35 mouse cellular contexts compared by ENCODE assay signal in genomic region chr16:23471551-23471950, GRCm38 (mm10). TPM values are rescaled to one million over a fixed set of nuclear protein-coding genes. Genes with fewer than 3 reads are reported as not detected.
"Had no signal": no experiment of that assay in that cellular context is flagged by ENCODE, and none has a peak within 500 bp of the region (broad histone marks: within the 10 kb centered on the region; RNA-seq: fewer than 3 reads in every experiment).

No protein-coding gene starts in this region.

- ATAC-seq: hindbrain, embryonic 16.5 days; inflammation-experienced regulatory T-cells, adult 6 months; intestine, embryonic 15.5 days; intestine, postnatal 0 days; liver, embryonic 12.5 days had no signal

- DNase-seq: gastrocnemius, postnatal 14 days; gastrocnemius, postnatal 36 days; heart, adult 11 months; heart, adult 2 months; heart, postnatal 14 days; heart, postnatal 36 days; kidney, adult 18-20 months; kidney, adult 8-10 months; kidney, postnatal 10 days; kidney, postnatal 36 days; layer of hippocampus, adult 9-11 months; layer of hippocampus, postnatal 36 days; left cerebral cortex, postnatal 4 days had no signal

- H3K27me3 ChIP-seq: heart, embryonic 13.5 days; heart, embryonic 15.5 days; intestine, embryonic 15.5 days; limb, embryonic 13.5 days; limb, embryonic 15.5 days; liver, embryonic 12.5 days had no signal

- H3K36me3 ChIP-seq: heart, embryonic 13.5 days; heart, embryonic 15.5 days; intestine, embryonic 15.5 days; limb, embryonic 13.5 days; limb, embryonic 15.5 days had no signal

- H3K4me1 ChIP-seq: heart, embryonic 15.5 days; intestine, embryonic 15.5 days; limb, embryonic 13.5 days; limb, embryonic 15.5 days; liver, embryonic 12.5 days had no signal

- H3K4me3 ChIP-seq: heart, adult 2 months; heart, embryonic 13.5 days; heart, embryonic 15.5 days; intestine, embryonic 15.5 days; limb, embryonic 13.5 days; limb, embryonic 15.5 days; liver, embryonic 12.5 days had no signal

- H3K9ac ChIP-seq: heart, embryonic 13.5 days; heart, embryonic 15.5 days; hindbrain, embryonic 14.5 days; intestine, embryonic 15.5 days; limb, embryonic 13.5 days; limb, embryonic 15.5 days; liver, embryonic 12.5 days; liver, embryonic 14.5 days had no signal

- H3K9me3 ChIP-seq: heart, embryonic 13.5 days; heart, embryonic 15.5 days; intestine, embryonic 15.5 days; limb, embryonic 13.5 days; limb, embryonic 15.5 days; liver, embryonic 12.5 days had no signal

- H3K27ac ChIP-seq: heart, adult 2 months; heart, embryonic 13.5 days; heart, embryonic 15.5 days; hindbrain, embryonic 14.5 days; intestine, embryonic 15.5 days; limb, embryonic 13.5 days; limb, embryonic 15.5 days; liver, embryonic 12.5 days; liver, embryonic 14.5 days had no signal

- H3K4me2 ChIP-seq: heart, embryonic 11.5 days; heart, embryonic 13.5 days; heart, embryonic 15.5 days; hindbrain, embryonic 14.5 days; intestine, embryonic 15.5 days; limb, embryonic 13.5 days; limb, embryonic 15.5 days; liver, embryonic 12.5 days had no signal

RNA-seq across cellular contexts. Expression of gene Rtp1, which starts 42.6 kb away (rescaled TPM):
- total RNA-seq: gastrocnemius, adult 18-20 months; gastrocnemius, adult 8-10 months; gastrocnemius, postnatal 14 days; gastrocnemius, postnatal 36 days; heart, adult 2 months; heart, postnatal 14 days; heart, postnatal 36 days; hematopoietic stem cell, adult 5-6 weeks; liver, adult 2 months had no signal
- polyA plus RNA-seq: heart, adult 2 months; heart, embryonic 11.5 days; heart, embryonic 13.5 days; heart, embryonic 15.5 days; heart, postnatal 0 days; hindbrain, embryonic 11.5 days; hindbrain, embryonic 14.5 days; inflammation-experienced regulatory T-cells, adult 6 months; intestine, embryonic 15.5 days; intestine, postnatal 0 days; kidney, embryonic 14.5 days; large intestine, adult 2 months; limb, embryonic 11.5 days; limb, embryonic 13.5 days; limb, embryonic 15.5 days; liver, adult 2 months; liver, embryonic 12.5 days; liver, embryonic 14.5 days; liver, embryonic 16.5 days had no signal

RNA-seq across cellular contexts. Expression of gene Masp1, which starts 49.1 kb away (rescaled TPM):
- total RNA-seq: hematopoietic stem cell, adult 5-6 weeks had no signal
- polyA plus RNA-seq: inflammation-experienced regulatory T-cells, adult 6 months had no signal
